Mouse (Mus musculus) spleen, postnatal 10 days (tissue): ENCODE measurements around the gene Nsun7.
A peak's percentile ranks its signal among the peaks of the same experiment; 100 is the strongest.

ENCODE experiments used
- DNase-seq, 2 experiments: peaks; one replicate each; pipeline ENCODE4 v3.0.0; 2021 to 2022; ENCODE audit warnings: low spot score in 2 of 2

The Nsun7 gene

GRCm38 (mm10) chr5:66279650-66280049 is 20.0 kb downstream of the Nsun7 start:
- DNase-seq: no peak

DNA sequence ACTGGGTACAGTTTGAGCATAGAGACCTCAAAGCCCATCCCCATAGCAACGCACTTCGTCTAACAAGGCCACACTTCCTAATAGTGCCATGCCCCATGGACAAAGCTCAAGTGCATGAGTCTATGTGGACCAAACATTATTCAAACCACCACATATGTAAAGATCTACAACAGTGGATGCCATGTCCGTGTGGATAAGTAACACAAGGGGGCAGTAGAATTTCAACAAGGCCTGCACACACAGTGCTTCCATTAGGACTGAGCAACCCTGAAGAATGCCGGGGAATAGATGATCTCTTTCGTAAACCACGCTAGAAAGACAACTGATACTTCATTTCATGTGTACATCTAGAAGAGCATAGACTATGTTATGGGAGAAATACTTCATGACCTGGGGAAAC is 21.0 kb downstream of the Nsun7 start:
- DNase-seq: no peak

- DNase-seq: no peak
Observed at GRCm38 (mm10) chr5:66294106-66294625, 34.5 kb downstream of the Nsun7 start.

- no peak for DNase-seq
Observed at GRCm38 (mm10) chr5:66294952-66295351, 35.3 kb downstream of the Nsun7 start.

- DNase-seq: no peak
Observed at GRCm38 (mm10) chr5:66296116-66296515, 36.4 kb downstream of the Nsun7 start.

- DNase-seq: no peak
Observed at GRCm38 (mm10) chr5:66298856-66299255, 39.2 kb downstream of the Nsun7 start.

GRCm38 (mm10) chr5:66300576-66300975 is 40.9 kb downstream of the Nsun7 start:
- no peak for DNase-seq

DNA sequence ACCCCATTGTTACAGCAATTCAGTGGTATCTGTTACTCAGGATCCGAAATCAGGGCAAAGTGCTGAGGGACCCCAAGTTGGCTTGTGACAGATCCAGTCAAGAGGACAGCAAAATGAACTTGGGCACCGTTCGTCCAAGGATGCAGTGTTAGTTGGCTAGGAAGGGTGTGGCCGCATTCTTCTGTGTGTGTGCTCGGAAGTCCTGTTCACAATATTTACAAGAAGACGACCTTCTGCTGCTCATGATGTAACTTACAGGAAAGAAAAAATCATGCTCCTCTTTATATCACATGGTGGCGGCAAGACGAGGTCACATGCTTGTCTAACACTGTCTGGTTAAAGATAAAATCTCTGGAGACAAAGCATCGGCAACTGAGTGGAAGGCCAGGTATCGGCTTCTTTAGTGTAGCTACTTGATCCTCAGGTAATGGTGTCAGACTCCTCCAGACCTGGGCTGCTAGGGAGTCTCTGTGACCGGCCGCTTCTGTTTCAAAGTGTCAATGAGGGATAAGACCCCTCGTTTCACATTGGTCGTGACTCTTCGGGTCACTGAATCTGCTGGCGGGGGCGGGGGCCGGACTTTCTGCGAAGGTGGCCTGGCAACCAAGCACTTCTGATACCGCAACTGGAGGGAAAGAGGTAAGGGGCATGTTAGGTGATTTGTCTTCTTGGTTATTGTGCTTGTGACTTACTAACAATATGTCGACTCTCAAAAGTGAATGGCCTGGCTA is 42.6 kb downstream of the Nsun7 start:
- no peak for DNase-seq

- no peak for DNase-seq
Observed at GRCm38 (mm10) chr5:66302873-66303272, 43.2 kb downstream of the Nsun7 start.

DNA sequence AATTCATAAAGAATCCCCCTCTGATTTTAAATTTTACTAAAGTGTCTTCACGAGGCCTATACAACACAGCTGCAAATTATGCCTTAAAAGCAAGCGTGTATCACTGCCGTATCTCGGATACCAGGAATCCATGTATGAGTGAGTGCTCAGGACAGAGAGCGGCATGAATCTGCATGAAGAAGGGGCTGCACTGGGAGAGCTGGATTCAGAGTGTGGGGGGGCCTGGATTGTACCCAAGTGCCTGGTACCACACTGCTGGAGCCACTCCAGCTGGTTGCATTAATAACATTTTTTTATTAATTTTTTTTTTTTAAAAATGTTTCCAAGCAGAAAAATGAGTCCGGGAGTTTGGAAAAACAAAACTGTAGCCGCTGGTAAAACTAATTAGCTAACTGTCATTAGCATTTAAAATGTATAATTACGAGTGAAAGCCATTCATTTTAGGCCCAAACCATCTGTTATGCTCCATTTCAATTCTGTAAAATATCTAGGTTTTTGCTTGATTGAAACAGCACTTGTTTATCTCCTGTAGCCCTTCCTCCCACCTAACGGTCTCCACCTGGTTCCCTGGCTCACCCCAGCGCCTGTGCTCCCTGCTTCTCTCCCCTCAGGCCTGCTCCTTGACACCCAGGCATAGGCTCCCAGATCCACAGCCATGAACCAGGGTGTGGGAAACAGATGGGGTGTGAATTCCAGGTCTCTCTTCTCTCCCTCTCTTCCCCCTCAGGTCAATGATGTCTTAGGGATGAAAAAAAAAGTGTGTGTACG is 44.8 kb downstream of the Nsun7 start:
- no peak for DNase-seq

DNA sequence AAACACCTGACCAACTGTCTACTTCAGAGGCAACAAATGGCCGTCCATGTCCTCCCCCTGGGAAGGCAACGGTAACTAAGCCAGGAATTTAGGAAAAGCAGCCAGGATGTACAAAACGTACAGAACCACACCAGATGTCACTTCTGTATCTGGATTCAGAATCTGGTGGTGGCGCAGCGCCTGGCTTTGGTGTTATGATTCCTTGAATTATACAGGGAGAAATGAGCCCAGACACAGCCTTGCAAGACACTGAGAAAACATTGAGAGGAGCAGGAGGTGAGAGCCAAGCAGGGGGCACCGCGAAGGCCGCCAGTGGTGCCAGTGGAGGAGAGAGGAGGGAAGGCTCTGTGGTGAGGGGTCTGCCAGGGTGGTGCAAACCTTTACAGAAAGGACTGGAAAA is 45.8 kb downstream of the Nsun7 start:
- no peak for DNase-seq

DNA sequence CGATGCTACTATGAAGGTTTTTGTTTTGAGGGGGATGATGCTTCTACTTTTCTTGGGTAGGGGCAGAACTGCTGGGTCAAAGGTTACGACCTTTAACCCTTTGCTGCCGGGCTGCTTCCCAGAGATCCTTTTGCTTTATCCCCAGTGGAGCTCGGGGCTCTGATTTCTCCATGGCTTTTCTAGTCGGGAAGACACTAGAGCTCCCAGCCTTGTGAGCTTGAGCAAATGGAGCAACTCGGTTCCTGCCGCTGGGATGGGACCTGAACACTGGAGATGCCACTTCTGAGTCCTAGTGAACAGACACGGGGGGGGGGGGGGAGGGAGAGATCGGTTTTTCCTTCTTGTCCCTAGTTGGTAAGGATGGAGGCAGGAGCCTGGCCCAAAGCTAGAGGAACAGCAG is 50.6 kb downstream of the Nsun7 start:
- DNase-seq: no peak

DNA sequence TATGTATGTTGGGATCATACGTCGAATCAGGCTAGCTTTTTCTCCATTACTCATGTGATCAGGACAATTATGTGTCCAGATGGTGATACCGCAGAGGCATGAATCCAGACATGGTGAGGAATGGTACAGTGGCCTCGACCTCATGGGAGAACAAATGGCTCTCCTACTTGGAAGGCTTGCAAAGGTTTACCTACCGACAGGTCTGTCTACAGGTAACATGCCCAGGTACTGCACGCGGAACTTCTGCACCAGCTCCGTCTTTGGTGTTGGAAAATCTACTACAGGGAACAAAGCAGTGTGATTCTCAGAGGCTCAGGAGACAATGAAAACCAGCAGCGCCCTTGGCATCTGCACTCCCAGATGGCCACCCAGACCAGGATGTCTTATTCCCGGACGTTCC is 51.1 kb downstream of the Nsun7 start:
- DNase-seq: no peak

GRCm38 (mm10) chr5:66315791-66316190 is 56.1 kb downstream of the Nsun7 start:
- DNase-seq: no peak

DNA sequence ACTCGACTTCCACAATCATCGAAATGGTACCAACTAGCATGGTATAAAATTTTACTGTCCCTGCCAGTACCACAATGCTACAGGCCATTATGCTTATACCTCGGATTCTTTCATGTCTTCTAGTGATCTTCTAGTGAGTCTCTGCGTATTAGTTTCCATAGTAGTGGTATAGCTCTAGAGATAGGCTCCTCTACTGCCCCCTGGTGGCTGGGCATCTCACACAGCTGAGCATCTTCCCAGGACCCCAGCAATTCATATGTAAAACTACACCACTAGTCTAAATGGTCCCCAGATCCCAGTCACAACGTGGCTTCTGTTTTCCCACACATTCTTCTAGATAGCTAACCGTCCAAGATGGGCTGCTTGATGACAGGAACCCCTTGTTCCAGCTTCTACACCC is 59.6 kb downstream of the Nsun7 start:
- peak; percentile 37 to 83 for DNase-seq

DNA sequence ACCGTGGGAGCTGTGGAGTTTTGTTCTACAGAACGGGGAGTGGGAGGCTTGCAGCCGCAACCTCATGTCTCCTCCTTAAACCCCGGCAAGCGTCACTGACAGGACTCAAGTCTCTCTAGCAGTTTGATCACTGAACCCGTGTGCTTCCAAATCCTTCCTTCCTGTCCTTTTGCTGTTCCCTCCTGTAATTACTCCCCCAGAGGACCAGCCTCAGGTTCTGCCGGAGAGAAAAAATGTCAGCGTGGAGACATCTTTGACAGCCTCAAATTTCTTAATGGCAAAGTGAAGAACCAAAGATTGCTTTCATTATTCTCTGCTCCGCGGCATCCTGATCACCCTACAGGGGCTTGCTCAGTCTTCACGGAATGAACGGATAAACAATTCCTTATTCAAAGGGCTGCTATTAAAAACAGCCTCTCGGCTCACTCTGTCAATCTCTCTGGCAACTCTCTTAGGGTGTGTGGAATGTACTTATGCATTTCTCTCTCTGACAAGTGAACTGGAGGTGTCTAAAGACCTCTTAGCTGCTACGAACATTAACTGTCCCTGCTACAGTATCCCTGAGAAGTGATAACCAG is 60.2 kb downstream of the Nsun7 start:
- DNase-seq: no peak

DNA sequence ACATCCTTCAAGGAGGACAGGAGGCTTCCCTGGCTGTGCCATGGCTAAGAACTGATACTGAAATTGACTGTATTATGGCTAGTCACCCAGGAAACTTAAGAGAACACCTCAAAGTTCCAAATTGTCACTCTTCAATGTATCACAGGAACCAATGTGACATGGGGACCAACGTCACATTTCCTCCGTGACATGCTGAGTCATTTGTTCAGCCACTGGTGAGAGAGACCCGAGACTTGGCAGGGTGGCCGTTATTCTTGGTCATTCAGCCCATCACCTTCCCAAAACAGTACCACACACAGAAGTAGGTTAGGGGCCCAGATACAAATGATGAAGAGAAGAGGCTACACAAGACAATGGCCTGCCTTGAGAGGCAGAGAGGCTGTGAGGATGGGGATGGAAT is 63.4 kb downstream of the Nsun7 start:
- DNase-seq: no peak

DNA sequence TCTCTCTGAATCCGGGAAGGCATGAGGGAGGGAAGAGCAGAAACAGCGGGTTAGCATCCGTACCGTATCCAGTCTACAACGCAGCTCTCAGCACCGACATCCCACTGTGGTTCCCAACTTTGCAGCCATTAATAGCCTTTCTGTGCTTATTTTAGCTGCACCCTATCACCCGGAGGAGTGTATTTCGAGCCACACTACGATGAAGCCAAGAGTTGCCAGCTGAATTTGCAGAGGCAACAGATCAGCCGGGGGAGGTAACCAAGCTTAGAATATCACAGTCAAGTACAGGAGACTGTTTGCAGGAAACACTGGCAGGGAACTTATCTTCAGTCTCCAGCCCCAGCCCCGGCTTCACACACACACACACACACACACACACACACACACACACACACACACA is 63.9 kb downstream of the Nsun7 start:
- no peak for DNase-seq

GRCm38 (mm10) chr5:66326395-66326794 is 66.7 kb downstream of the Nsun7 start:
- no peak for DNase-seq

DNA sequence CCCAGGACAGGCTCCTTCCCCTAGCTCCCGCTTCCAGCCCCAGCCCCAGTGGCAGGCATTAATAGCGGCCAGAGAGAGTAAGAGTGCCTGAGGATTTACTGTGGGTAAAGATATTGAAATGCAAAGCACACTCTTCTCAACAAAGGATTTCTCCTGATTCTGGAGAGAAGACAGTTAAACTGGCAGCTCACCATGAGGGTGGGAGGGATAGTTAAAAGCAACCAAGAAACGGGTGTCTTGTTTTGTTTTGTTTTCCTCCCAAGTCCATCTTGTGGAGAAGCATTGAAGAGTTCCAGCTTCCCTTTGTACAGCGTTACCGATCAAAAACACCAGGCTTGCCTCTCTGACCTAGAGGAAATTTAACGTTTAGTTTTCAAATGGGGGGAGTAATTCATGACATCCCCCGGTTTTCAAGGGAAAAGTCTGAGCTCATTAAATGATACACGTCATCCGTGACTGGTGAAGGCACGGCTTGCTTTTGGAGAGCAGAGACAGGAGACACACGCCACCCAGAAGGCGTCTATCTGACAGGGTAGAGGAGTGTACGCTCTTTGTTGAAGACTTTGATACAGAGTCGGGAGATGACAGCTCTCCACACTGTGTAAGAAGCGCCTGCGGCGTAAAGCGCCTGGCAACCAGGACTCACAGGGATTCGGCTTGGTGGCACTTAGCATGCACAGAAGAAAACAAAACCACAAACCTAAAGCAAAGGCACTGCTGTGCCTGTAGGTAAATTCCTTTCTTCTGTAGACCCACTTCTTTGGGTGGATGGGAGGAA is 68.4 kb downstream of the Nsun7 start:
- no peak for DNase-seq

DNA sequence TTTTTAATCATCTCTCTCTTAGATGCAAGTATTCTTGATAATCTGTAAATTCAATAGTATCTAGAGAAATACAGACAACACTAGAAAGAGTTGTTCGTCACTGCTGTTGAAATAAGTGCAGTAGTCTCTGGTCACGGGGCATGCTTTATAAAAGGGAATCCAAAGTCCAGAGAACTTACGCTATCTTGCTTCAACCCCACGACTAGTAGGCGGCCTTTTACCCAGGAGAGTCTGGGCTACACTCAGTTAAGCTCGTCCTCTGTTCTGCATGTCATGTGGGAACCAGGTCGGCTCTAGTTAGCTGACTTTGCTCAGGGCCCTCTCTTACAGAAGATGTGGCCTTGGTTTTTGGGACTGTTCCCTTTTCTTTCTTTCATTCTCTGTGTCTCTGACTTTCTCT is 69.1 kb downstream of the Nsun7 start:
- DNase-seq: no peak

GRCm38 (mm10) chr5:66330806-66331205 is 71.1 kb downstream of the Nsun7 start:
- DNase-seq: no peak
